In the genomic region with DNA sequence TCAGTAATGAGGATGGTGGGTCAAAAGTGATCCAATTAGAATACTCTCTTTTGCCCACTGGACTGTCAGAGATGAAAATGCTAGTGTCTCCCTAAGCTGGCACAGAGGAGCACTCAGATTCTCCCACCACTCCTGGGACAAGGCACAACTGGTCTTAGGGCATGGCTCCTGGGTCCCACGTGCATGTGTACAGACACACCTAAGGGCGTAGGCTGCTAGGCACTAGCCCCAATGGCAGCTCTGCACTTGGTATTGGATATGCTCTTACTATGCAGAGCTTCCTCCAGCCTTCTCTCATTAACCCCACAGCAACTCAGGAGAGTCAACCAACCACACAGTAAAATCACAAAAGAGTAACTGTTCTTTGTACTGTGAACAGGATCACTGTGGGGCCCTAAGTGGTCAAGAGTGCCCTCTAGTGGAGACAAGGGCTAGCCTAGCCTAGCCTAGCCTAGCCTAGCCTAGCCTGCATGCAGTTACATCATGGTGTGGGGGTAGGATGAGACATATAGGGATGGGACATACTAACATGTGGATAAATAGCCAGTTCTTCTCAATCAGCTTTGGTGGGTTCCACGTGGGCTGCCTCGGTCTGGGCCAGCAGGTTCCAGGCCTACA, we compare ENCODE assay signal across 9 mouse cellular contexts. TPM values are rescaled to one million over a fixed set of nuclear protein-coding genes. Genes with fewer than 3 reads are reported as not detected.
DNase-seq lines count a peak whose midpoint lies in the region; ATAC-seq and TF ChIP-seq lines count a peak whose summit lies in the region.
"Had no signal": no experiment of that assay in that cellular context is flagged by ENCODE, and none has a peak within 500 bp of the region (broad histone marks: within the 10 kb centered on the region; RNA-seq: fewer than 3 reads in every experiment).

No protein-coding gene starts in this region.

- H3K4me3 ChIP-seq in forebrain, embryonic 14.5 days (ENCODE audit: low read depth, low read length) = no peak overlapping the region
- no peak overlapping the region for H3K4me3 ChIP-seq in kidney, embryonic 15.5 days (replicated peaks)
- no peak overlapping the region for H3K4me3 ChIP-seq in liver, embryonic 14.5 days (ENCODE audit: insufficient read depth in 1 of 2, low read depth in 2 of 2, low read length in 2 of 2)
- H3K4me3 ChIP-seq: megakaryocyte, embryonic 14.5 days had no signal

- H3K4me2 ChIP-seq in forebrain, embryonic 14.5 days (ENCODE audit: low read length) = no peak overlapping the region
- no peak overlapping the region for H3K4me2 ChIP-seq in kidney, embryonic 15.5 days
- no peak overlapping the region for H3K4me2 ChIP-seq in liver, embryonic 14.5 days (ENCODE audit: low read depth)

- peak; percentile 60 for DNase-seq in heart, adult 8-10 months (ENCODE audit: low spot score)
- no peak for DNase-seq in heart, postnatal 25 days (ENCODE audit: low spot score)
- DNase-seq in c-Kit-positive CD71-negative TER-119-negative erythroid progenitor cells, embryonic 14.5 days (ENCODE audit: low read depth) = peak; percentile 33
- DNase-seq in forebrain, embryonic 14.5 days (ENCODE audit: low spot score) = peak; percentile 55
- DNase-seq in liver, embryonic 14.5 days (ENCODE audit: low read depth in 3 of 3, low spot score in 3 of 3) = no peak
- peak; percentile 74 for DNase-seq in retina, embryonic 14.5 days (ENCODE audit: low spot score)
- no peak for DNase-seq in urinary bladder, adult 18-20 months (ENCODE audit: low spot score in 2 of 2)

- WGBS in forebrain, embryonic 14.5 days = 72% methylated on average over 4 of the region's 4 CpGs
- 73% methylated on average over 4 of the region's 4 CpGs for WGBS in kidney, embryonic 15.5 days
- WGBS in liver, embryonic 14.5 days (ENCODE audit: insufficient replicate concordance) = 68% methylated on average over 4 of the region's 4 CpGs

- H3K36me3 ChIP-seq in forebrain, embryonic 14.5 days (ENCODE audit: control insufficient read depth, insufficient read depth, low read length) = 0 out of 2 replicates have a peak, but pooled peaks cover 3% of the 10 kb centered on the region
- no peaks in the 10 kb centered on the region for H3K36me3 ChIP-seq in kidney, embryonic 15.5 days
- no peaks in the 10 kb centered on the region; the same call in 1 of the 2 replicates for H3K36me3 ChIP-seq in liver, embryonic 14.5 days (replicated peaks; ENCODE audit: control insufficient read depth, insufficient read depth, low read depth)

- intact Hi-C loops in heart, postnatal 25 days (cut with DNase I) = loop anchor here (2.0 kb wide), 1 partner anchor 21 kb away; no protein-coding TSS in a partner anchor

- no peak for TF ChIP-seq EP300 in liver, embryonic 14.5 days (IDR thresholded peaks at IDR 0.05; ENCODE audit: low read depth)

- H3K4me1 ChIP-seq in forebrain, embryonic 14.5 days (ENCODE audit: control insufficient read depth, insufficient read depth, low read length) = no peaks in the 10 kb centered on the region
- 0 out of 2 replicates have a peak, but pooled peaks cover 4% of the 10 kb centered on the region for H3K4me1 ChIP-seq in kidney, embryonic 15.5 days
- 0 out of 4 replicates have a peak, but pooled peaks cover 0 to 3% of the 10 kb centered on the region in 2 experiments for H3K4me1 ChIP-seq in liver, embryonic 14.5 days (replicated peaks; ENCODE audit: control insufficient read depth in 2 of 2, insufficient read depth in 2 of 2, low read length in 1 of 2)

- TF ChIP-seq CTCF in liver, embryonic 14.5 days (IDR thresholded peaks at IDR 0.05; ENCODE audit: low read depth) = peak; percentile 95

- no peaks in the 10 kb centered on the region for H3K27me3 ChIP-seq in forebrain, embryonic 14.5 days (replicated peaks; ENCODE audit: control insufficient read depth, insufficient read depth, low read length)
- H3K27me3 ChIP-seq in kidney, embryonic 15.5 days = no peaks in the 10 kb centered on the region
- H3K27me3 ChIP-seq in liver, embryonic 14.5 days (ENCODE audit: control insufficient read depth, insufficient read depth, low read length) = no peaks in the 10 kb centered on the region
- H3K27me3 ChIP-seq: megakaryocyte, embryonic 14.5 days had no signal

- no peaks in the 10 kb centered on the region for H3K9me3 ChIP-seq in forebrain, embryonic 14.5 days (replicated peaks; ENCODE audit: control insufficient read depth, low read length)
- H3K9me3 ChIP-seq in kidney, embryonic 15.5 days (replicated peaks) = no peaks in the 10 kb centered on the region
- H3K9me3 ChIP-seq in liver, embryonic 14.5 days (ENCODE audit: control insufficient read depth, low read length) = no peaks in the 10 kb centered on the region
- H3K9me3 ChIP-seq: megakaryocyte, embryonic 14.5 days had no signal

- H3K27ac ChIP-seq in forebrain, embryonic 14.5 days (ENCODE audit: low read depth, low read length) = no peak overlapping the region
- no peak overlapping the region for H3K27ac ChIP-seq in kidney, embryonic 15.5 days
- H3K27ac ChIP-seq in liver, embryonic 14.5 days = no peak overlapping the region

- H3K9ac ChIP-seq in forebrain, embryonic 14.5 days (ENCODE audit: low read length) = no peak overlapping the region
- no peak overlapping the region for H3K9ac ChIP-seq in kidney, embryonic 15.5 days
- H3K9ac ChIP-seq in liver, embryonic 14.5 days (replicated peaks) = no peak overlapping the region

- ATAC-seq in forebrain, embryonic 14.5 days = peak; percentile 74
- ATAC-seq in kidney, embryonic 15.5 days (replicated peaks; ENCODE audit: low FRiP score) = 0 out of 2 replicates have a peak, but pooled peaks have one; percentile 43
- peak; percentile 79 for ATAC-seq in liver, embryonic 14.5 days (ENCODE audit: insufficient read depth)

RNA-seq across cellular contexts. Expression of a gene that starts 23.2 kb away (rescaled TPM):
- total RNA-seq in heart, adult 8-10 months (2022) = 10 to 100 TPM; 45.2 to 53.5 (median 46.9) TPM
- 10 to 100 TPM; 40.2 to 40.7 TPM for total RNA-seq in heart, postnatal 25 days (2021)
- 53.6 and 57.9 TPM in 2 replicates for polyA plus RNA-seq in forebrain, embryonic 14.5 days (2014; fragmentation: Nextera tagmentation; extraction: Ambion mirVana)
- polyA plus RNA-seq in kidney, embryonic 15.5 days (2015; fragmentation: Nextera tagmentation; extraction: Ambion mirVana) = 62.3 and 66.9 TPM in 2 replicates
- polyA plus RNA-seq in liver, embryonic 14.5 days (2012; rRNA removed) = 33.9 and 41.5 TPM in 2 replicates
- polyA plus RNA-seq in liver, embryonic 14.5 days (2014; fragmentation: Nextera tagmentation; extraction: Ambion mirVana) = 68.8 and 75.6 TPM in 2 replicates

RNA-seq across cellular contexts. Expression of a gene that starts 58.0 kb away (rescaled TPM):
- 10 to 100 TPM; 26.3 to 48.9 (median 37.9) TPM for total RNA-seq in heart, adult 8-10 months (2022)
- total RNA-seq in heart, postnatal 25 days (2021) = 10 to 100 TPM; 39.7 to 53.5 TPM
- 58.0 and 84.8 TPM in 2 replicates for polyA plus RNA-seq in forebrain, embryonic 14.5 days (2014; fragmentation: Nextera tagmentation; extraction: Ambion mirVana)
- polyA plus RNA-seq in kidney, embryonic 15.5 days (2015; fragmentation: Nextera tagmentation; extraction: Ambion mirVana) = 2.6 and 2.9 TPM in 2 replicates
- polyA plus RNA-seq in liver, embryonic 14.5 days (2012; rRNA removed) = 2.5 TPM in 2 replicates
- polyA plus RNA-seq in liver, embryonic 14.5 days (2014; fragmentation: Nextera tagmentation; extraction: Ambion mirVana) = 3.8 and 4.2 TPM in 2 replicates

Comparison
In these comparisons a context has a peak if more than half of its experiments do, and no peak if none do; other contexts are left out.
1. DNase-seq: peak in heart, adult 8-10 months (single experiment), c-Kit-positive CD71-negative TER-119-negative erythroid progenitor cells, embryonic 14.5 days (single experiment), forebrain, embryonic 14.5 days (single experiment) and retina, embryonic 14.5 days (single experiment); none in heart, postnatal 25 days (single experiment), liver, embryonic 14.5 days (0 of 3) and urinary bladder, adult 18-20 months (0 of 2).
2. RNA of a gene that starts 58.0 kb away (polyA plus RNA-seq): 58.0 to 84.8 TPM in forebrain, embryonic 14.5 days; 2.5 to 4.2 TPM in liver, embryonic 14.5 days and 2.6 to 2.9 TPM in kidney, embryonic 15.5 days; every median in the first group is over 10 times any median in the second.
3. Peak in every context shown above with its lines, with median percentiles within 50 percentile points of each other: ATAC-seq.